Mouse (Mus musculus): ENCODE measurements around the gene Meis2. TPM values are rescaled to one million over a fixed set of nuclear protein-coding genes. Genes with fewer than 3 reads are reported as not detected.

Meis2 gene
- total RNA-seq, 1 experiment: 12.4 TPM

GRCm38 (mm10) chr2:115889212-115889611, 176.4 kb downstream of the Meis2 start:
- TF ChIP-seq HCFC1 (IDR thresholded peaks at IDR 0.05; ENCODE audit: borderline replicate concordance, insufficient read depth, low read length) (no peak), ZC3H11A (IDR thresholded peaks at IDR 0.05; ENCODE audit: borderline replicate concordance, low read depth, low read length) (no peak), CHD2 (IDR thresholded peaks at IDR 0.05; ENCODE audit: low read depth, low read length) (no peak), ZNF384 (IDR thresholded peaks at IDR 0.05; ENCODE audit: low read depth, low read length) (no peak), MAFK (IDR thresholded peaks at IDR 0.05; ENCODE audit: insufficient read depth, low read depth, low read length) (no peak)
- no peak overlapping the region for H3K27ac ChIP-seq (ENCODE audit: insufficient read depth, low read depth, low read length, poor library complexity, severe bottlenecking)
- H3K4me3 ChIP-seq (ENCODE audit: insufficient read depth in 1 of 2, low read depth in 1 of 2, low read length in 2 of 2, poor library complexity in 1 of 2, severe bottlenecking in 1 of 2): no peak overlapping the region
- no peaks in the 10 kb centered on the region for H3K36me3 ChIP-seq (ENCODE audit: control insufficient read depth, insufficient read depth, low read length, poor library complexity, severe bottlenecking)
- in situ Hi-C loops (cut with MboI; ENCODE audit: low sequenced_read_pairs in 2 of 2, unreplicated experiment in 2 of 2): no loop called here
- no peak for DNase-seq (ENCODE audit: low read depth, low spot score)
- H3K4me1 ChIP-seq (ENCODE audit: control insufficient read depth in 2 of 2, insufficient read depth in 2 of 2, low read length in 2 of 2, poor library complexity in 1 of 2): no peaks in the 10 kb centered on the region
- no peak overlapping the region for H3K9ac ChIP-seq (ENCODE audit: insufficient read depth, low read depth, low read length, poor library complexity, severe bottlenecking)
- no peaks in the 10 kb centered on the region for H3K9me3 ChIP-seq (ENCODE audit: control insufficient read depth, insufficient read depth, low read depth, low read length)

GRCm38 (mm10) chr2:115888336-115889077, 177.1 kb downstream of the Meis2 start:
- Histone ChIP-seq H3K9me3 (ENCODE audit: control insufficient read depth, insufficient read depth, low read depth, low read length) (no peaks in the 10 kb centered on the region), H3K4me1 (ENCODE audit: control insufficient read depth in 2 of 2, insufficient read depth in 2 of 2, low read length in 2 of 2, poor library complexity in 1 of 2) (no peaks in the 10 kb centered on the region), H3K4me3 (ENCODE audit: insufficient read depth in 1 of 2, low read depth in 1 of 2, low read length in 2 of 2, poor library complexity in 1 of 2, severe bottlenecking in 1 of 2) (no peak overlapping the region), H3K36me3 (ENCODE audit: control insufficient read depth, insufficient read depth, low read length, poor library complexity, severe bottlenecking) (no peaks in the 10 kb centered on the region), H3K9ac (ENCODE audit: insufficient read depth, low read depth, low read length, poor library complexity, severe bottlenecking) (no peak overlapping the region), H3K27ac (ENCODE audit: insufficient read depth, low read depth, low read length, poor library complexity, severe bottlenecking) (no peak overlapping the region)
- DNase-seq (ENCODE audit: low read depth, low spot score): no peak
- in situ Hi-C loops (cut with MboI; ENCODE audit: low sequenced_read_pairs in 2 of 2, unreplicated experiment in 2 of 2): no loop called here
- TF ChIP-seq ZC3H11A (IDR thresholded peaks at IDR 0.05; ENCODE audit: borderline replicate concordance, low read depth, low read length): no peak
- TF ChIP-seq MAFK (IDR thresholded peaks at IDR 0.05; ENCODE audit: insufficient read depth, low read depth, low read length): no peak
- TF ChIP-seq CHD2 (IDR thresholded peaks at IDR 0.05; ENCODE audit: low read depth, low read length): no peak

- in situ Hi-C loops (cut with MboI; ENCODE audit: low sequenced_read_pairs in 2 of 2, unreplicated experiment in 2 of 2): no loop called here
- H3K27ac ChIP-seq (ENCODE audit: insufficient read depth, low read depth, low read length, poor library complexity, severe bottlenecking): no peak overlapping the region
Observed at GRCm38 (mm10) chr2:115887631-115888030, 178.0 kb downstream of the Meis2 start.

GRCm38 (mm10) chr2:115884184-115884583, 181.5 kb downstream of the Meis2 start:
- in situ Hi-C loops (cut with MboI; ENCODE audit: low sequenced_read_pairs in 2 of 2, unreplicated experiment in 2 of 2): no loop called here
- H3K36me3 ChIP-seq (ENCODE audit: control insufficient read depth, insufficient read depth, low read length, poor library complexity, severe bottlenecking): no peaks in the 10 kb centered on the region
- H3K4me3 ChIP-seq (ENCODE audit: insufficient read depth in 1 of 2, low read depth in 1 of 2, low read length in 2 of 2, poor library complexity in 1 of 2, severe bottlenecking in 1 of 2): no peak overlapping the region
- DNase-seq (ENCODE audit: low read depth, low spot score): no peak
- no peaks in the 10 kb centered on the region for H3K9me3 ChIP-seq (ENCODE audit: control insufficient read depth, insufficient read depth, low read depth, low read length)
- H3K27ac ChIP-seq (ENCODE audit: insufficient read depth, low read depth, low read length, poor library complexity, severe bottlenecking): no peak overlapping the region
- H3K9ac ChIP-seq (ENCODE audit: insufficient read depth, low read depth, low read length, poor library complexity, severe bottlenecking): no peak overlapping the region
- TF ChIP-seq HCFC1 (IDR thresholded peaks at IDR 0.05; ENCODE audit: borderline replicate concordance, insufficient read depth, low read length): no peak
- TF ChIP-seq MAFK (IDR thresholded peaks at IDR 0.05; ENCODE audit: insufficient read depth, low read depth, low read length): no peak
- TF ChIP-seq CHD2 (IDR thresholded peaks at IDR 0.05; ENCODE audit: low read depth, low read length): no peak
- TF ChIP-seq ZNF384 (IDR thresholded peaks at IDR 0.05; ENCODE audit: low read depth, low read length): no peak
- no peak for TF ChIP-seq ZC3H11A (IDR thresholded peaks at IDR 0.05; ENCODE audit: borderline replicate concordance, low read depth, low read length)
- no peaks in the 10 kb centered on the region for H3K4me1 ChIP-seq (ENCODE audit: control insufficient read depth in 2 of 2, insufficient read depth in 2 of 2, low read length in 2 of 2, poor library complexity in 1 of 2)

More at GRCm38 (mm10) chr2:115887631-115888030, 178.0 kb downstream of the Meis2 start:
- DNase-seq (ENCODE audit: low read depth, low spot score): no peak
- Histone ChIP-seq H3K36me3 (ENCODE audit: control insufficient read depth, insufficient read depth, low read length, poor library complexity, severe bottlenecking) (no peaks in the 10 kb centered on the region), H3K4me3 (ENCODE audit: insufficient read depth in 1 of 2, low read depth in 1 of 2, low read length in 2 of 2, poor library complexity in 1 of 2, severe bottlenecking in 1 of 2) (no peak overlapping the region), H3K4me1 (ENCODE audit: control insufficient read depth in 2 of 2, insufficient read depth in 2 of 2, low read length in 2 of 2, poor library complexity in 1 of 2) (no peaks in the 10 kb centered on the region), H3K9ac (ENCODE audit: insufficient read depth, low read depth, low read length, poor library complexity, severe bottlenecking) (no peak overlapping the region), H3K9me3 (ENCODE audit: control insufficient read depth, insufficient read depth, low read depth, low read length) (no peaks in the 10 kb centered on the region)
- TF ChIP-seq ZNF384 (IDR thresholded peaks at IDR 0.05; ENCODE audit: low read depth, low read length) (no peak), MAFK (IDR thresholded peaks at IDR 0.05; ENCODE audit: insufficient read depth, low read depth, low read length) (no peak), ZC3H11A (IDR thresholded peaks at IDR 0.05; ENCODE audit: borderline replicate concordance, low read depth, low read length) (no peak)

- Histone ChIP-seq H3K4me1 (ENCODE audit: control insufficient read depth in 2 of 2, insufficient read depth in 2 of 2, low read length in 2 of 2, poor library complexity in 1 of 2) (no peaks in the 10 kb centered on the region), H3K36me3 (ENCODE audit: control insufficient read depth, insufficient read depth, low read length, poor library complexity, severe bottlenecking) (no peaks in the 10 kb centered on the region), H3K4me3 (ENCODE audit: insufficient read depth in 1 of 2, low read depth in 1 of 2, low read length in 2 of 2, poor library complexity in 1 of 2, severe bottlenecking in 1 of 2) (no peak overlapping the region), H3K9ac (ENCODE audit: insufficient read depth, low read depth, low read length, poor library complexity, severe bottlenecking) (no peak overlapping the region), H3K27ac (ENCODE audit: insufficient read depth, low read depth, low read length, poor library complexity, severe bottlenecking) (no peak overlapping the region), H3K9me3 (ENCODE audit: control insufficient read depth, insufficient read depth, low read depth, low read length) (no peaks in the 10 kb centered on the region)
- DNase-seq (ENCODE audit: low read depth, low spot score): no peak
- TF ChIP-seq HCFC1 (IDR thresholded peaks at IDR 0.05; ENCODE audit: borderline replicate concordance, insufficient read depth, low read length) (no peak), MAFK (IDR thresholded peaks at IDR 0.05; ENCODE audit: insufficient read depth, low read depth, low read length) (no peak), CHD2 (IDR thresholded peaks at IDR 0.05; ENCODE audit: low read depth, low read length) (no peak), ZNF384 (IDR thresholded peaks at IDR 0.05; ENCODE audit: low read depth, low read length) (no peak), ZC3H11A (IDR thresholded peaks at IDR 0.05; ENCODE audit: borderline replicate concordance, low read depth, low read length) (no peak)
- in situ Hi-C loops (cut with MboI; ENCODE audit: low sequenced_read_pairs in 2 of 2, unreplicated experiment in 2 of 2): no loop called here
Observed at GRCm38 (mm10) chr2:115883520-115883919, 182.1 kb downstream of the Meis2 start.

Data from ES-E14 (cell line).